Mouse (Mus musculus): Measurements from ENCODE around the gene Atl3. TPM values are rescaled to one million over a fixed set of nuclear protein-coding genes. Genes with fewer than 3 reads are reported as not detected.

Gene Atl3
- polyA plus RNA-seq, 1 experiment from 2014 or later, result 16.2 TPM

- peaks cover 3% of the 10 kb centered on the region; the same call in 1 of the 2 replicates for H3K4me1 ChIP-seq (ENCODE audit: control insufficient read depth, insufficient read depth, low read length)
- H3K9ac ChIP-seq (ENCODE audit: low read length), result no peak overlapping the region
- no peaks in the 10 kb centered on the region for H3K27me3 ChIP-seq (ENCODE audit: control insufficient read depth, insufficient read depth, low read length)
- H3K4me3 ChIP-seq (replicated peaks; ENCODE audit: low read length), result no peak overlapping the region
- no peak overlapping the region for H3K4me2 ChIP-seq (ENCODE audit: low read depth, low read length)
- WGBS, result 58% methylated on average over 7 of the region's 7 CpGs
- no peaks in the 10 kb centered on the region for H3K36me3 ChIP-seq (ENCODE audit: control insufficient read depth, insufficient read depth, low read length)
- ATAC-seq (ENCODE audit: insufficient read depth, low FRiP score), result no peak
- H3K27ac ChIP-seq (ENCODE audit: low read length), result no peak overlapping the region
- no peaks in the 10 kb centered on the region for H3K9me3 ChIP-seq (replicated peaks; ENCODE audit: control insufficient read depth, low read length)
Observed at GRCm38 (mm10) chr19:7583101-7583500, 89.3 kb downstream of the Atl3 start.

DNA sequence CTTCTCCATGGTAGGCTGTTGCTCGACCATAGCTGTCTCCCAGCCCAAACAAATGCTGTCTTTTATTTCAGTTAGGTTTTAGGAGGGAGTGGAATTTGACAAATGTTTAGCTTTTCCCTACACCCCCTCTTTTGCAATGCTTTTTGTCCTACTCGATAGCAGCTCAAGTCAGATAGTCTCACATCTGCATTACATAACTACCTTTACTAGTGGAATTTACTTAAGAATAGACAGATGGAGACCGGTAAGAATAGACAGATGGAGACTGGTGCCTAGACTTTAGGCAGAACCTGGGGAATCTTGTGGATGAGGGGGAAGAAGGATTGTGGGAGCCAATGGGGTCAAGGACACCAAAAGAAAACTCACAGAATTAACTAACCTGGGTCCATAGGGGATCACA is 89.8 kb downstream of the Atl3 start:
- 62% methylated on average over 3 of the region's 3 CpGs for WGBS
- no peak overlapping the region for H3K4me3 ChIP-seq (replicated peaks; ENCODE audit: low read length)
- H3K27ac ChIP-seq (ENCODE audit: low read length), result no peak overlapping the region
- peaks cover 3% of the 10 kb centered on the region; the same call in 1 of the 2 replicates for H3K4me1 ChIP-seq (ENCODE audit: control insufficient read depth, insufficient read depth, low read length)
- no peak for ATAC-seq (ENCODE audit: insufficient read depth, low FRiP score)
- no peak overlapping the region for H3K4me2 ChIP-seq (ENCODE audit: low read depth, low read length)
- no peak overlapping the region for H3K9ac ChIP-seq (ENCODE audit: low read length)
- H3K9me3 ChIP-seq (replicated peaks; ENCODE audit: control insufficient read depth, low read length), result 0 out of 2 replicates have a peak, but pooled peaks cover 3% of the 10 kb centered on the region
- no peaks in the 10 kb centered on the region for H3K36me3 ChIP-seq (ENCODE audit: control insufficient read depth, insufficient read depth, low read length)
- H3K27me3 ChIP-seq (ENCODE audit: control insufficient read depth, insufficient read depth, low read length), result no peaks in the 10 kb centered on the region

DNA sequence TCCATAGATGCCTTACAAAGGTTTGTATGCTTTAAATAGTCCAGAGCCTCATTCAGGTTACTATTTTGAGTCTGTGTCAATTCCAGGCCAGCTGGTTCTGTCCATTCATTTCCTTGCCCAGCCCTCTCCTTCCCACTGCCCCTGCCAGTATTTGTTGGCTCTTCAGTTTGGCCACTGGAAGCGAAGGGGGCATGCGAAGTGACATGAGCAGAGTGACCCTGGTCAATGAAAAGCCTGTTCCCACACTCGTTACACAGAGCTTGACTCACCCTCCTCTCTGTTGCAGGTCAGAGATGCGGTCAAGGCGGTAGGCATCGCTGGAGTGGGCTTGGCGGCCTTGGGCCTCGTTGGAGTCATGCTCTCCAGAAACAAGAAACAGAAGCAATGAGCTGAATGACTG is 91.4 kb downstream of the Atl3 start:
- 90% methylated on average over 8 of the region's 8 CpGs for WGBS
- Histone ChIP-seq H3K9ac (ENCODE audit: low read length) (no peak overlapping the region), H3K9me3 (replicated peaks; ENCODE audit: control insufficient read depth, low read length) (0 out of 2 replicates have a peak, but pooled peaks cover 3% of the 10 kb centered on the region)

GRCm38 (mm10) chr19:7585764-7586163 is 91.9 kb downstream of the Atl3 start:
- ATAC-seq (ENCODE audit: insufficient read depth, low FRiP score), result no peak
- no peak overlapping the region for H3K27ac ChIP-seq (ENCODE audit: low read length)
- H3K4me3 ChIP-seq (replicated peaks; ENCODE audit: low read length), result no peak overlapping the region
- no peak overlapping the region for H3K9ac ChIP-seq (ENCODE audit: low read length)
- peaks cover 3% of the 10 kb centered on the region; the same call in 1 of the 2 replicates for H3K4me1 ChIP-seq (ENCODE audit: control insufficient read depth, insufficient read depth, low read length)
- 89% methylated on average over 6 of the region's 6 CpGs for WGBS
- 0 out of 2 replicates have a peak, but pooled peaks cover 3% of the 10 kb centered on the region for H3K9me3 ChIP-seq (replicated peaks; ENCODE audit: control insufficient read depth, low read length)
- no peaks in the 10 kb centered on the region for H3K27me3 ChIP-seq (ENCODE audit: control insufficient read depth, insufficient read depth, low read length)
- no peaks in the 10 kb centered on the region for H3K36me3 ChIP-seq (ENCODE audit: control insufficient read depth, insufficient read depth, low read length)
- H3K4me2 ChIP-seq (ENCODE audit: low read depth, low read length), result no peak overlapping the region

More for the DNA sequence above, 91.4 kb downstream of the Atl3 start:
- Histone ChIP-seq H3K4me2 (ENCODE audit: low read depth, low read length) (no peak overlapping the region), H3K27ac (ENCODE audit: low read length) (no peak overlapping the region), H3K36me3 (ENCODE audit: control insufficient read depth, insufficient read depth, low read length) (no peaks in the 10 kb centered on the region), H3K27me3 (ENCODE audit: control insufficient read depth, insufficient read depth, low read length) (no peaks in the 10 kb centered on the region), H3K4me3 (replicated peaks; ENCODE audit: low read length) (no peak overlapping the region), H3K4me1 (ENCODE audit: control insufficient read depth, insufficient read depth, low read length) (peaks cover 3% of the 10 kb centered on the region; the same call in 1 of the 2 replicates)
- ATAC-seq (ENCODE audit: insufficient read depth, low FRiP score), result no peak

Other genes starting within 250 kb of the Atl3 start
- 5.4 and 9.7 TPM in 2 replicates for gene Rcor2, start 226.7 kb upstream of the Atl3 start, polyA plus RNA-seq (2015; fragmentation: Nextera tagmentation; extraction: Ambion mirVana)
- 41.2 and 42.7 TPM in 2 replicates for gene Mark2, start 152.2 kb upstream of the Atl3 start, polyA plus RNA-seq (2015; fragmentation: Nextera tagmentation; extraction: Ambion mirVana)
- gene Spindoc, start 111.0 kb upstream of the Atl3 start, polyA plus RNA-seq (2015; fragmentation: Nextera tagmentation; extraction: Ambion mirVana), result 19.8 and 22.5 TPM in 2 replicates
- gene 2700081O15Rik, start 76.4 kb upstream of the Atl3 start, polyA plus RNA-seq (2015; fragmentation: Nextera tagmentation; extraction: Ambion mirVana), result 4.6 and 5.0 TPM in 2 replicates
- gene Rtn3, start 10.8 kb upstream of the Atl3 start, polyA plus RNA-seq (2015; fragmentation: Nextera tagmentation; extraction: Ambion mirVana), result 132 and 139 TPM in 2 replicates
- 15.7 and 15.8 TPM in 2 replicates for gene Pla2g16, start 63.4 kb downstream of the Atl3 start, polyA plus RNA-seq (2015; fragmentation: Nextera tagmentation; extraction: Ambion mirVana)
- 3.5 and 3.6 TPM in 2 replicates for gene Lgals12, start 113.2 kb downstream of the Atl3 start, polyA plus RNA-seq (2015; fragmentation: Nextera tagmentation; extraction: Ambion mirVana)
- gene Hrasls5, start 118.5 kb downstream of the Atl3 start, polyA plus RNA-seq (2015; fragmentation: Nextera tagmentation; extraction: Ambion mirVana), result not detected in 2 replicates
- not detected in 2 replicates for gene Slc22a19, start 217.3 kb downstream of the Atl3 start, polyA plus RNA-seq (2015; fragmentation: Nextera tagmentation; extraction: Ambion mirVana)